Mouse (Mus musculus) adrenal gland, postnatal 25 days (tissue): ENCODE measurements around the gene Batf3. TPM values are rescaled to one million over a fixed set of nuclear protein-coding genes. Genes with fewer than 3 reads are reported as not detected.

Experiments
- DNase-seq: peaks from one replicate; pipeline ENCODE4 v3.0.0; 2021; ENCODE audit warnings: mixed read lengths
- long read RNA-seq: library from polyadenylated mRNA; stranded (forward); transcript quantifications from one replicate; pipeline ENCODE4 v2.0.0, GENCODE M21; 2021
- total RNA-seq: library from RNA; stranded (reverse); gene quantifications from 2 replicates; pipeline ENCODE4 v1.2.3, GENCODE M21; 2021

Batf3 gene
- total RNA-seq, result 1.7 and 3.1 TPM in 2 replicates
- long read RNA-seq, partial matches to known transcripts, result 0 of 1 reads
- long read RNA-seq, other reads (novel, unspliced or antisense), result 0 of 1 reads

- DNase-seq, result peak; percentile 61
Measured at GRCm38 (mm10) chr1:191097802-191098747, at the start of gene Batf3. Batf3 (plus strand) TSS chr1:191097847.

- no peak for DNase-seq
Measured at GRCm38 (mm10) chr1:191053555-191053954, 44.1 kb upstream of the Batf3 start.

- peak; percentile 37 for DNase-seq
Measured at GRCm38 (mm10) chr1:191054870-191055532, 42.6 kb upstream of the Batf3 start.

GRCm38 (mm10) chr1:191055533-191055873 lies 42.1 kb upstream of the Batf3 start:
- no peak for DNase-seq

- no peak for DNase-seq
Measured at GRCm38 (mm10) chr1:191057461-191057860, 40.2 kb upstream of the Batf3 start.

- no peak for DNase-seq
Measured at GRCm38 (mm10) chr1:191062241-191062780, 35.3 kb upstream of the Batf3 start.

- peak; percentile 91 for DNase-seq
Measured at GRCm38 (mm10) chr1:191062781-191063485, 34.7 kb upstream of the Batf3 start, which contains the start of the genes Tatdn3 and Nsl1. Tatdn3 (minus strand) TSS chr1:191062932. Nsl1 (plus strand) TSS chr1:191063012.

GRCm38 (mm10) chr1:191063700-191064099 lies 33.9 kb upstream of the Batf3 start:
- no peak for DNase-seq

- DNase-seq, result no peak
Measured at GRCm38 (mm10) chr1:191064535-191064934, 33.1 kb upstream of the Batf3 start.

- no peak for DNase-seq
Measured at GRCm38 (mm10) chr1:191065188-191065587, 32.5 kb upstream of the Batf3 start.

GRCm38 (mm10) chr1:191068377-191068776 lies 29.3 kb upstream of the Batf3 start:
- DNase-seq, result peak; percentile 32

- no peak for DNase-seq
Measured at GRCm38 (mm10) chr1:191070259-191070658, 27.4 kb upstream of the Batf3 start.

- no peak for DNase-seq
Measured at GRCm38 (mm10) chr1:191071613-191072012, 26.0 kb upstream of the Batf3 start.

- DNase-seq, result peak; percentile 31
Measured at GRCm38 (mm10) chr1:191072329-191072913, 25.2 kb upstream of the Batf3 start.

GRCm38 (mm10) chr1:191073001-191073400 lies 24.6 kb upstream of the Batf3 start:
- peak; percentile 42 for DNase-seq

- DNase-seq, result no peak
Measured at GRCm38 (mm10) chr1:191073486-191073885, 24.2 kb upstream of the Batf3 start.

- peak; percentile 57 for DNase-seq
Measured at GRCm38 (mm10) chr1:191075199-191075883, 22.3 kb upstream of the Batf3 start.

GRCm38 (mm10) chr1:191083230-191083629 lies 14.4 kb upstream of the Batf3 start:
- DNase-seq, result no peak

GRCm38 (mm10) chr1:191084951-191085559 lies 12.6 kb upstream of the Batf3 start:
- peak; percentile 46 for DNase-seq

- DNase-seq, result no peak
Measured at GRCm38 (mm10) chr1:191085597-191085996, 12.1 kb upstream of the Batf3 start.
